Mouse (Mus musculus): ENCODE results near the gene Slc38a7. TPM values are rescaled to one million over a fixed set of nuclear protein-coding genes. Genes with fewer than 3 reads are reported as not detected.

Slc38a7 gene
- 10 to 100 TPM; 26.0 to 26.2 TPM for total RNA-seq (2021)
- long read RNA-seq, experiment 1, transcript Slc38a7-204 (12 exons, 3,315 nt) = major isoform, 21 of 40 reads
- long read RNA-seq, experiment 1, partial matches to known transcripts = 8 of 40 reads
- long read RNA-seq, experiment 1, other reads (novel, unspliced or antisense) = 11 of 40 reads
- long read RNA-seq, experiment 2, transcript Slc38a7-204 (12 exons, 3,315 nt) = major isoform, 17 of 33 reads
- long read RNA-seq, experiment 2, partial matches to known transcripts = 4 of 33 reads
- long read RNA-seq, experiment 2, other reads (novel, unspliced or antisense) = 12 of 33 reads

DNA sequence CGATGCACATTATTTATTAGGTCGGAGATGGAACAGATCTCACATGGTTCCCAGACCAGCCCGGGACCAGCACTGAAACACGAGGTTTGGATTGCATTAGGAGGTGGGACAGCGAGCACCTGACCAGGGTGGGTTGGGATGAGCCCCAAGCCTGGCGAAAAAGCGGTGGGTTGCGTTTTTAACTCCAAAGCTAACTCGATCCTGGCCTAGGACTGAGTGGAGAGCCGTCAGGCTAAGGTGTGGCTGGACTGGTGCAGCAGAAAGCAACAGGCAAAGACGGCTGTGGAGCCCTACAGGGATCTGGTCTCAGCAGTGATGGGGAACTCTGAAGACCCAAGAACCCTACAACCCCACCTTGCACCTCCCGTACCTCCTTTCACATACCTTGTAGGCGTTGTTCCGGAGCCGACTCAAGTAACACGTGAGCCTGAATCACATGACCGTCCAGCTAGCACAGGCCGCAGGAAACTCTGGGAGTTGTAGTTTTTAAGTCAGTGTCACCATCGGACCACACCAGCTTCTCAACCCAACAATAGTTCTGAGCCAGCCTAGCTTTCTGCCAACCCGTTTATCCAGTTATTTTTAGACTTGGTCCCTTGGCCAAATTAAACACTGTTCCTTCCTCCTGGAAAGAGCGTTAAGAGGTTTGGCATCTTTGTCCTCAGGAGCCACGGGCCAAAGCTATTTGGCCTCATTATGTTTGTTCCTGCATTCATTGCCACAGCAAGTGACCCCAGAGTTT is at the start of gene Slc38a7:
Slc38a7 (minus strand) TSS at position 438 of the 742 bp plus-strand sequence.
- peak within 1 kb of the TSS; percentile 77 for H3K4me3 ChIP-seq
- no peak for TF ChIP-seq CTCF (IDR thresholded peaks at IDR 0.05)
- peak; percentile 59 to 80 for DNase-seq (ENCODE audit: extremely low spot score in 1 of 2, low spot score in 2 of 2)
- H3K27ac ChIP-seq = peak within 1 kb of the TSS; percentile 74
- intact Hi-C loops (cut with DNase I) = loop anchor here (1.0 to 2.0 kb wide), 2 partner anchors 36 to 46 kb away; partner anchors contain the start of genes Cnot1 and Got2

DNA sequence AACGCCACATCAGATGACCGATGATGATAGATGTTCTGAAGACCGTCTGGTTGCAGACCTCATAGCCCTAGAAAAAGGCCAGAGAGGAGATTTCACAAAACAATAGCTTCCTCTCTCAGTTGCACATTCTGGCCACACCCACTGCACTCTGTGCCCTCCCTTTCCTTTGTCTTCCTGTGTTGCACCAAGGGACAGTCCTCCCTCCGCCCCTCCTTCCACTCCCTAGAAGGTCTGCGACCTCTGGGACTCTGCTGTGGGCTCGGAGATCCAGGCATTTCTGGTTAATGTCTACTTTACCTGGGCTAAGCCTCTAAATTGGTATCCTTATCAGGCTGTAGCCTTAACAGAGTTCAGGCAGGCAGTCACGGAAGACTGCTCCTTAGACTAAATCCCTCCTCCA is 48.5 kb upstream of the Slc38a7 start:
- Histone ChIP-seq H3K27ac (no peak overlapping the region), H3K4me3 (no peak overlapping the region)
- no peak for DNase-seq (ENCODE audit: extremely low spot score in 1 of 2, low spot score in 2 of 2)
- no peak for TF ChIP-seq CTCF (IDR thresholded peaks at IDR 0.05)
- intact Hi-C loops (cut with DNase I) = no loop called here

DNA sequence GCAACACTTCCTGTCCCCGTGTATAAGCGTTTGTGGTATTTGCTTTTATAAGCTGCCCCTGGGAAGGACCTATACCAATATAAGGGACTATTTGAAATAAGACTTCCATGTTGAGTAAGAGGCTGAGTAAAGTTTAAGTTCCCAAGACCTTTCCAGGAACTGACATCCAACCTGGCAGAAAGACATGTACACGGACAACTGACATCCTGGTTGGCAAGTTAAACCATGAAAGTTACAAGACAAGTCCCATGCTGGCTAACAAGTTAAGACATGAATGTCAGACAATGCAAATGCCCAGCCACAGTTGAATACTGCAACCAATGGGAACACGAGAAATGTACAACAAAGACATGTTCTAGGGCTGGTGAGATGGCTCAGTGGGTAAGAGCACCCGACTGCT is 40.4 kb upstream of the Slc38a7 start:
- no peak for DNase-seq (ENCODE audit: extremely low spot score in 1 of 2, low spot score in 2 of 2)
- no peak overlapping the region for H3K27ac ChIP-seq
- intact Hi-C loops (cut with DNase I) = no loop called here
- no peak for TF ChIP-seq CTCF (IDR thresholded peaks at IDR 0.05)
- H3K4me3 ChIP-seq = no peak overlapping the region

DNA sequence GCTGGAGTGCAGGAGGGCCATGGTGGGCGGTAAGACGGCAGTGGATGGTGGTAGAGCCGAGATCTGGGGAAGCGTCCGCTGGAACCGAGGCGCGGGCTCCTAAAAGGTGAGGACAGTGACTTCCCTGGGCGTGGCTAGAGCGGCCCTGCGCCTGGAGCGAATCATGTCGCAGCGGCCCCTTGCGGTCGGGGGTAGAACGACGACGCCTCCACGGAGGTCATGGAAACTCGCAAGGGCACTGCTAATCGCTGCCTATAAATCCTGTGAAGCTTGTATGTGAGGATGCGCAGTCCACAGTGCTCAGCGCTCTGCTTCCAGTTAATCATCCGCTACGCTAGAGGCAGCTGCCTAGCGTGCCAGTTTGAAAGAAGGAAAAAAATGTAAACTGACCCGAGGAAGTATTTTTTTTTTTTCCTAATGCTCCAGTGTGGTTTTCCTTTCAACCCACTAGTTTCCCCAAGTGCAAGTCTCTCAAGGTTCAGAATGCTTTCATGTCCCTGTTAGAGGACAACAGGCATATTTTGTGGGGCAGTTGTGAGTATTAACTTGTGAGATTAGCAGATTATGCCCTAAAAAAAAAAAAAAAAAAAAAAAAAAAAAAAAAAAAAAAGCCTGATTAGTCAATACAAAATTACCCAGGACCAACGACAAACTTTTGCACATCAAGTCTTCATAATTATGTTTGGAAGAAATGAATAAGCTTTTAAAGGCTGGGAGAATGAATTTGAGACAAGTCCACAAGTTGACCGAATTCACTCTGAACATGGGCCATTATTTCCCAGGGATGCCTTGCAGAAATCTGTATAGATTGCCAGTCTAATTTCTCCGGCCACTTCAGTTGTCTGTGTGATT is 35.2 kb upstream of the Slc38a7 start, which contains the start of gene Got2:
Got2 (minus strand) TSS at position 263 of the 852 bp plus-strand sequence.
- peak within 1 kb of the TSS; percentile 94 for H3K27ac ChIP-seq
- peak; percentile 89 to 92 for DNase-seq (ENCODE audit: extremely low spot score in 1 of 2, low spot score in 2 of 2)
- H3K4me3 ChIP-seq = peak within 1 kb of the TSS; percentile 89
- TF ChIP-seq CTCF (IDR thresholded peaks at IDR 0.05) = peak; percentile 85
- intact Hi-C loops (cut with DNase I) = loop anchor here (2.0 kb wide), 2 partner anchors 36 to 82 kb away; partner anchors contain the start of genes Cnot1 and Slc38a7

DNA sequence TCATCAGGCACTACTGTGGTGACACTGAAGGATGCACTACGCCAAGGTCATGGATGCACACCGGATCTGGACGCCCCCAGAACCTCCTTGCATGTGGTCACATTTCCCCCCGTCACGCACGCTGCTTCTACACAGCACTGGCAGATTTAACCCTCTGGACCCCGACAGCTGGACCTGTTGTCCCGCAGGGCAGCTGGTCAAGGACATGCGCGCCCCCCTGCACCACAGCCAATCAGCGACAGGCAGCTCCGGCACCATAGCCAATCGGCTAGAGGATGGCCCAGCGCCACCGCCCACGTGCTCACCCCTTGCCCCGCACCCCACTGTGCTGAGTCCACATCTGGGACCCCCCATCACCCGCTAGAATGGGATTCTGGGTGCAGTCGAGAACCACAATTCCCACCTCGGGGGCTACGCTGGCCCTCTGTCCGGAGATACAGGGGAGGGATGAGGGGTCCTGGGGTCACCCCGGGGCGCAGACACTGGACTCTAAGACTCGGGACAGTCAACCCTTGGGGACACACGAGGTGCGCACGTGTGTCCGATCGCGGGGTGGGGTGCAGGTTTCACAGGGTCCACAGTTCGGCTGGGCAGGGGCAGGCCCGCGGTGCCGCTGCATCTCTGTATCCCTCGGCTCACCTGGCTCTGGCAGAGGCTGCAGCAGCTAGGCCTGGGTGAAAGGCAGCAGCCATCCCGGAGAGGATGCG is 34.4 kb upstream of the Slc38a7 start:
- TF ChIP-seq CTCF (IDR thresholded peaks at IDR 0.05) = no peak
- intact Hi-C loops (cut with DNase I) = loop anchor here (2.0 kb wide), 2 partner anchors 35 to 81 kb away; partner anchors contain the start of genes Cnot1 and Slc38a7
- peak overlapping the region; percentile 94 for H3K27ac ChIP-seq
- H3K4me3 ChIP-seq = peak overlapping the region; percentile 89
- DNase-seq (ENCODE audit: extremely low spot score in 1 of 2, low spot score in 2 of 2) = peak; percentile 86 to 87

DNA sequence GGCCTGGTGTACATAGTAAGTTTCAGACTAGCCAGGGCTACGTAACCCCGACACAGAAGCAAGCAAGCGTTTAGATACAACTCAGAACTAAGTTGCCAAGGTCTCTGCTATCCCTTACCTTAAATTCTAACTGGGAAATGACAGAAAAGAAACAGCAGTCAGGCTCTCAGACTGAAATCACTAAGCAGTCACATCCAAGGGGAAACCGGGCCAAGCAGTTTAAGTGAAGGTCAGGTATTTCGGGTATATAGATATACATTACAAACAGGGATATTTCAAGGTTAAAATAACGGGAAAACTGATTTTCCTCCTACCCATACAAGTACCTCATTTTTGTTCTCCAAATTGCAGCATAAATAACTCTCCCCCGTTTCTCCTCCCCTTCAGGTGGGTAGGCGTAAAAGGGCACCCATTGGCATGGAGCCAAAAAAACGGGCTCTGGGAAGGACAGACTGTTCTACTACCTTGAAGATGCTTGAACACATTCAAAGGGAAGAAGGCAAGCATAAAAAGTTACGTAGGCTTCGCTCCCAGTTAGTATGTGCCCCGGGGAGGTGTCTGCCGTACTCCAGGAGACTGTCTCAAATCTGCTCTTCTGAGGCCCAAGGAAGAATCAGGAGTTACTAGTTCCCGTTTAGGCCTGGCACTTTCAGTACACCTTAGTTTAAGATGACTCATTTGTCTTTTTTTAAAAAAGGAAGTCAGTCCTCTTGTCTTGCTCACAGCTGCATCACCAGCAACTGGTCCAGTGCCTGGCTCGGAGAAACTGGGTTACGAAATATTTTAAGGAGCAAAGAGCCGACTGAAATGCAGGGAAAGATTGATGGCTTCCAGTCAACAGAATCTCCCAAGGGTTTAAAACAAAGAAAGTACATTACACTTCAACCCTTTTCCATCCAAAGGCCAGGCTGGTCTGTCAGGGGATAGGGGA is 33.6 kb upstream of the Slc38a7 start:
- no peak for TF ChIP-seq CTCF (IDR thresholded peaks at IDR 0.05)
- H3K4me3 ChIP-seq = peak overlapping the region; percentile 89
- intact Hi-C loops (cut with DNase I) = no loop called here
- peak; percentile 40 to 43 for DNase-seq (ENCODE audit: extremely low spot score in 1 of 2, low spot score in 2 of 2)
- H3K27ac ChIP-seq = peak overlapping the region; percentile 94

DNA sequence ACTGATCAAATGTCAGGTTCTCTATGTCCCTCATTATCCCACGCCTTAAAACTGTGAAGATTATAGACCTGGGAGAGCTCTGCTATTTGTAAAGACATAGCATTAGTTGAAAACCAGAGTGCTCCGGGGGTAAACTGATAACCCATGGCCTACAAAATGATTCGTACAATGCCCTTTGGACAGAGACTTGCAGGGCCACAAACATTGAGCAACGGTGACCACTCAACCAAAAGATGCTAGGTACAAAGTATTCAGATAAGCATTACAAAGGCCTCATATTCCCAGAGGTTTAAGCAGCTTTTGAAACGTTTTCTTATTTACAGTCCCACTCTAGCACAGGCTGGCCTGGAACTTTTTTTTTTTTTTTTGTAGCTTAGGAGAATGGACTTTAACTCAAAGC is 32.6 kb upstream of the Slc38a7 start:
- DNase-seq (ENCODE audit: extremely low spot score in 1 of 2, low spot score in 2 of 2) = no peak
- TF ChIP-seq CTCF (IDR thresholded peaks at IDR 0.05) = no peak
- Histone ChIP-seq H3K27ac (no peak overlapping the region), H3K4me3 (no peak overlapping the region)
- intact Hi-C loops (cut with DNase I) = no loop called here

DNA sequence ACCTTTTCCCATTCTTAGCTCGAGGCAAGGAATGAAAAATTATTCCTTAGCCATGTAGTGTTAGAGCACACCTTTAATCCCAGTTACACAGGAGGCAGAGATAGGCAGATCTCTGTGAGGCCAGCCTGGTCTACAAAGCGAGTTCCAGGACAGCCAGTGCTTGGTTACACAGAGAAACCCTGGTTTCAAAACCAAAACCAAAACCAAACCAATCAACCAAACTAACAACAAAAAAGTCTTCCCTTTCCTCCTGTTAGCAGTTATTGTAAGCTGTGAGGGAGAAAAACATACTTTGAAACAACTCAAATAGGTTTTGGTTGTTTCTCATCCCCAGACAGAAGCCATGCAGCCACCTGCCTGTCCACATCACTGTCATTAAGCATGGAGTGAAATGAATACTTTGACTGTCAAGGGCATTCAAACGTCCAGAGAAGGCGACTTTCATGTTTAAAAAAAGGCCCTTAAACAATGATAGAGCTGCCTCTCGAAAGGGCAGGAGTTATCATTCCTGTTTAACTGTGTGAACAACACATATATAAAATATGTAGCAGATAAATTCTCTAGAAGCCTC is 32.0 kb upstream of the Slc38a7 start:
- intact Hi-C loops (cut with DNase I) = no loop called here
- TF ChIP-seq CTCF (IDR thresholded peaks at IDR 0.05) = no peak

DNA sequence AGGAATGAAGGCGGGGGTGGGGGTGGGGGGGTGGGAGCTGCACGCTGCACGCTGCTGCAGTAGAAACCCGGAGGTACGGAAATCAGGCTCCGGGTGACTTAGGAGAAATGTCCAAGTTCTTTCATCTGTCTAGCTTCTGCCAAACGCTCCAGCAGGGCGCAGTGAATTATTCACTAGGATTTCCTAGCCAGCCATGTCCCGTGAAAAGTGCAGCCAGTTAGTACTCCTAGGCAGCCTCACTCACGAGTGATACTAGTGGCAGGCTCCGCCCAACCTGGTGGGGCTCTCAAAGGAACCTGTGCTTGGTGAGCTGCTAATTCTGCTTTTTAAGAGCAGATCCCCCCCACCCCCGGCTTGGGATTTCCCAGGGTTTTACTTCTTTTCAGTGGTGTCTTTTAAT is 31.2 kb upstream of the Slc38a7 start:
- Histone ChIP-seq H3K27ac (no peak overlapping the region), H3K4me3 (no peak overlapping the region)
- TF ChIP-seq CTCF (IDR thresholded peaks at IDR 0.05) = no peak
- intact Hi-C loops (cut with DNase I) = no loop called here
- no peak for DNase-seq (ENCODE audit: extremely low spot score in 1 of 2, low spot score in 2 of 2)

More for the DNA sequence above, 32.0 kb upstream of the Slc38a7 start:
- Histone ChIP-seq H3K4me3 (no peak overlapping the region), H3K27ac (no peak overlapping the region)
- DNase-seq (ENCODE audit: extremely low spot score in 1 of 2, low spot score in 2 of 2) = no peak

DNA sequence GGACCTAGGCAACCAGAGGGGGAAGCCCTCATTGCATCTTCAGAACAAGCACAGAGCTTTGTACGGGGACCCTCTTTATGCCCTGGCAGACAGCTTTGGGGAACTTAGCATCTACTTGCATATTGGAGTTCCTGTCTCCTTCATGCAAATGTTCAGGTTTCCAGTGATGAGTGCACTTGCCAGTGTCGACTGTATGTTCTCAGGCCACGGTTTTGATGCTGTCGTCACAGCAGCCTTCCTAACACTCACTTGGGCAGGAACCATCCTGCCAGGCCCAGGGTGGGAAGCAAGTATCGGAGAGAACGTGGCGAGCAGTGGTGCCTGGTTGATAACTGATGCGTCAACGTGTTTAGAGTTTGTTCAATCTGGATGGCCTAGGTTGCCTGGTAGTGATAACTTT is 28.9 kb upstream of the Slc38a7 start:
- intact Hi-C loops (cut with DNase I) = no loop called here
- H3K4me3 ChIP-seq = no peak overlapping the region
- no peak for TF ChIP-seq CTCF (IDR thresholded peaks at IDR 0.05)

More for the DNA sequence above, 28.9 kb upstream of the Slc38a7 start:
- H3K27ac ChIP-seq = no peak overlapping the region
- DNase-seq (ENCODE audit: extremely low spot score in 1 of 2, low spot score in 2 of 2) = no peak

Measured in left cerebral cortex, adult 2 months (tissue).